Mouse (Mus musculus) ES-E14 (cell line): Measurements from ENCODE around the gene 4933411K16Rik. TPM values are rescaled to one million over a fixed set of nuclear protein-coding genes. Genes with fewer than 3 reads are reported as not detected.

Source experiments
- DNase-seq: peaks from one replicate; pipeline ENCODE4 v3.0.0-alpha.2; 2013; ENCODE audit warnings: low read depth, low spot score
- H3K27ac ChIP-seq: 2 replicates; pipeline ENCODE4 v1.5.1; 2012; ENCODE audit warnings: low read depth, mild to moderate bottlenecking, low read length, moderate library complexity, mixed read lengths; ENCODE audit not compliant: poor library complexity, insufficient read depth, severe bottlenecking
- H3K36me3 ChIP-seq: 2 replicates; pipeline ENCODE4 v1.6.1; 2012; ENCODE audit warnings: mild to moderate bottlenecking, low read length, moderate library complexity, mixed read lengths; ENCODE audit not compliant: control insufficient read depth, poor library complexity, insufficient read depth, severe bottlenecking
- H3K4me1 ChIP-seq, 2 experiments: fragments of 150-350 bp in 1 of 2; sonication (generic) in 1 of 2; 2 replicates each; pipeline ENCODE4 v1.6.1; 2012; ENCODE audit warnings: low read length in 2 of 2, mild to moderate bottlenecking in 1 of 2, mixed read lengths in 1 of 2; ENCODE audit not compliant: control insufficient read depth in 2 of 2, insufficient read depth in 2 of 2, poor library complexity in 1 of 2
- H3K4me3 ChIP-seq, 2 experiments: fragments of 150-350 bp in 1 of 2; sonication (generic) in 1 of 2; 2 replicates each; pipeline ENCODE4 v1.5.1; 2012; ENCODE audit warnings: low read length in 2 of 2, low read depth in 1 of 2, mild to moderate bottlenecking in 1 of 2, mixed read lengths in 1 of 2; ENCODE audit not compliant: insufficient read depth in 1 of 2, poor library complexity in 1 of 2, severe bottlenecking in 1 of 2
- H3K9ac ChIP-seq: 2 replicates; pipeline ENCODE4 v1.6.1; 2012; ENCODE audit warnings: low read depth, mild to moderate bottlenecking, low read length, mixed read lengths; ENCODE audit not compliant: poor library complexity, insufficient read depth, severe bottlenecking
- H3K9me3 ChIP-seq: fragments of 150-350 bp; sonication (generic); 2 replicates; pipeline ENCODE4 v1.6.1; 2012; ENCODE audit warnings: low read depth, mild to moderate bottlenecking, low read length; ENCODE audit not compliant: control insufficient read depth, insufficient read depth
- CHD2 ChIP-seq: IDR thresholded peaks from 2 replicates; pipeline ENCODE4 v1.6.1; 2014; ENCODE audit warnings: mild to moderate bottlenecking, low read depth, low read length, inconsistent platforms
- HCFC1 ChIP-seq: IDR thresholded peaks from 2 replicates; pipeline ENCODE4 v1.6.1; 2012; ENCODE audit warnings: low read length, inconsistent platforms, borderline replicate concordance; ENCODE audit not compliant: insufficient read depth
- MAFK ChIP-seq: IDR thresholded peaks from 2 replicates; pipeline ENCODE4 v1.6.1; 2014; ENCODE audit warnings: mild to moderate bottlenecking, low read depth, low read length, inconsistent platforms; ENCODE audit not compliant: insufficient read depth
- ZC3H11A ChIP-seq: IDR thresholded peaks from 2 replicates; pipeline ENCODE4 v1.6.1; 2012; ENCODE audit warnings: low read depth, mild to moderate bottlenecking, inconsistent platforms, low read length, borderline replicate concordance
- ZNF384 ChIP-seq: IDR thresholded peaks from 2 replicates; pipeline ENCODE4 v1.6.1; 2012; ENCODE audit warnings: low read depth, low read length, inconsistent platforms
- in situ Hi-C, 2 experiments: fragments of 600-800 bp; cut with MboI; formaldehyde crosslinking; loops; one replicate each; pipeline ENCODE4 v1.15.1; 2025; ENCODE audit warnings: low sequenced_read_pairs in 2 of 2, inconsistent platforms in 1 of 2; ENCODE audit not compliant: unreplicated experiment in 2 of 2
- total RNA-seq: library from RNA; depleted of rRNA; stranded (reverse); fragments of 300-350 nt; gene quantifications from 2 replicates; pipeline ENCODE4 v1.2.3, GENCODE M21; 2012; rRNA removed

The 4933411K16Rik gene
- total RNA-seq, result 0.62 and 0.69 TPM in 2 replicates

DNA sequence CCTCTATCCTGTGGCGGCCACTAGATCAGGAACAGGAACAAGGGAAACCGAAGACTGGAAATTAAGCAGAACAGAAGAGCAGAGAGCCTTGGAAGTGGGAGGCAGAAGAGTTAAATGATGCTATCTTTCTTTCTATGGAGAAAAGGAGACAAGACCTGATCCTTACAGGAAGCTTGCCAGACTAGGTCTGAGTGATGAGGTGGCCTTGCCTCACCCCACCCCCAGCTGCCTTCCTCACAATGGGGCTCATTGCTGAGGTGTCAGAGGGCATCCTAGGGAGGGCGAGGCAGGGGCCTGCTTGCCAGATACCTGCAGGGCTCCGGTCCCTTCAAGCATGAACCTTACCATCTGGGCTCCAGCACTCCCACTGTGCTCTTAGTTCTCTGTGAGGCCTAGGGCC, at the start of gene 4933411K16Rik:
4933411K16Rik (plus strand) TSS at position 301 of the 400 bp plus-strand sequence.
- Histone ChIP-seq H3K36me3 (no peaks in the 10 kb centered on the region), H3K9me3 (no peaks in the 10 kb centered on the region), H3K9ac (no peak within 1 kb of the TSS), H3K27ac (no peak within 1 kb of the TSS), H3K4me1 (peaks cover 0 to 4% of the 10 kb centered on the region in 2 experiments; a peak in 1 of 4 replicates), H3K4me3 (no peak within 1 kb of the TSS)
- no peak for DNase-seq
- in situ Hi-C loops, result no loop called here
- TF ChIP-seq MAFK, result no peak
- no peak for TF ChIP-seq ZNF384
- no peak for TF ChIP-seq CHD2
- no peak for TF ChIP-seq ZC3H11A
- TF ChIP-seq HCFC1, result no peak

DNA sequence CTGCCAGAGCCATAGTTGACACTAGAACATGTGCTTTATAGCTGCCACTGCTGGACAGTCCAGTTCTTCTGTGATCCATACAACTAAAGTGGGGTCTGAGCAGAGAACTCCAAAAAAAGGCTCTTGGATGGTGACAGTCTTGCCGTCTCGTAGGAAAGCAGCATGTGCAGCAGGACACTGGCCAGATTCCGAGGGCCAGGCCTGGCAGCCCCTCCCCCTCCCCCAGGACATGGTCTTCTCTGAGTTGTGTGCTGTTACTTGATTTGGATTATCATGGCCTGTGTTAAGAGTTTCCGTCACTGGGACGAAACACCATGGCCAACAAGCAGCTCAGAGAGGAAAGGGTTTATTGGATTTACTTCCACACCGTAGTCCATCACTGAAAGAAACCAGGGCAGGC, 47.8 kb upstream of the 4933411K16Rik start:
- Histone ChIP-seq H3K27ac (no peak overlapping the region), H3K4me1 (peaks cover 8 to 19% of the 10 kb centered on the region in 2 experiments), H3K9me3 (no peaks in the 10 kb centered on the region), H3K4me3 (no peak overlapping the region), H3K36me3 (no peaks in the 10 kb centered on the region), H3K9ac (no peak overlapping the region)
- TF ChIP-seq MAFK (no peak), HCFC1 (no peak), ZNF384 (no peak), CHD2 (no peak), ZC3H11A (no peak)
- no peak for DNase-seq
- in situ Hi-C loops, result no loop called here

DNA sequence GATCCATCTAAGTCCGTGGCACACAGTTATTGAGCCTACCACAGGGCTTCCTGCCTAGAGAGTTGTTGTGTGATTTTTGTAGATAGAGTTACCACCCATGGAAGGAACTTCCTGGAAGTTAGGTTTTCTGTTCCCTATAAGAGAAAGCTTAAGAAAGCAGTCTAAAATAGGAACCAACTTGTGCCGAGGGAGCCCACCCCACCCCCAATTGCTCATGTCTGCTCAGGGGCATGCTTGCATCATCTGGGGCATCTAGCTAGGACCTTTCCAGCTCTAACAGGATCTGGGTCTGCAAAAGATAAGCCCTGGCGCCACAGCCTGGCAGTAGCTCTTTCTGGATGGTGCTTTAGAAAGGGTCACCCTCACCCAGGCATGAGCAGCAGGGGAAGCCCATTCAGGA, 46.4 kb upstream of the 4933411K16Rik start:
- H3K9ac ChIP-seq, result no peak overlapping the region
- no peaks in the 10 kb centered on the region for H3K9me3 ChIP-seq
- TF ChIP-seq CHD2, result no peak
- no peak for TF ChIP-seq ZC3H11A
- TF ChIP-seq MAFK, result no peak
- no peak for TF ChIP-seq HCFC1
- TF ChIP-seq ZNF384, result no peak

DNA sequence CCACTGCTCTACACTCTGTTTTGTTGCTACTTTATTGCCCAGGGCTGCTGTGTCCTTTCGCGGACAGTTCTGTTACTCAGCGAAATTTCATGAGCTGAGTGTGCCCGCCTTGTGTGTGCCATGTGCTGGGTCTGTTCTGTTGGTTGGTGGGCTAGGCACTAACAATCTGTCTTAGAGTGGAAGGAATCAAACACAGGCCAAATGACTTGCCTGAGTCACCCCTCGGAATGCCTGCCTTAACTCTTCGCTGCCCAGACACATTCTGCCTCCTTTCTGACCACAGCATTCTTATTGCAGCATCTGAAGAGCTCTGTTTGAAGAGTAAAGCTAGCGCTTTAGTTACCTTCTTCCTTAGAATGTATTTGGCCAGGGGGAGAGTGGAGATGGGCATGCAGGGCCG, 45.5 kb upstream of the 4933411K16Rik start:
- Histone ChIP-seq H3K36me3 (no peaks in the 10 kb centered on the region), H3K9ac (no peak overlapping the region), H3K4me3 (no peak overlapping the region), H3K4me1 (peaks cover 3 to 21% of the 10 kb centered on the region in 2 experiments; a peak in 3 of 4 replicates), H3K27ac (no peak overlapping the region), H3K9me3 (no peaks in the 10 kb centered on the region)
- DNase-seq, result no peak
- TF ChIP-seq CHD2 (no peak), ZNF384 (no peak), ZC3H11A (no peak), MAFK (no peak), HCFC1 (no peak)
- in situ Hi-C loops, result no loop called here

More for the DNA sequence above, 46.4 kb upstream of the 4933411K16Rik start:
- H3K36me3 ChIP-seq, result no peaks in the 10 kb centered on the region
- H3K4me1 ChIP-seq, result peaks cover 6 to 21% of the 10 kb centered on the region in 2 experiments
- H3K4me3 ChIP-seq, result no peak overlapping the region
- in situ Hi-C loops, result no loop called here
- H3K27ac ChIP-seq, result no peak overlapping the region
- DNase-seq, result no peak
